Mouse (Mus musculus): ENCODE measurements around the gene Ccr7. TPM values are rescaled to one million over a fixed set of nuclear protein-coding genes. Genes with fewer than 3 reads are reported as not detected.

The Ccr7 gene
- polyA plus RNA-seq, 1 experiment from 2014 or later: 0.81 TPM

- Histone ChIP-seq H3K4me2 (replicated peaks) (no peak overlapping the region), H3K4me1 (peaks cover 24% of the 10 kb centered on the region), H3K36me3 (no peaks in the 10 kb centered on the region), H3K27me3 (no peaks in the 10 kb centered on the region), H3K27ac (no peak overlapping the region), H3K9ac (no peak overlapping the region), H3K4me3 (no peak overlapping the region), H3K9me3 (no peaks in the 10 kb centered on the region)
- WGBS: 45% methylated on average over 3 of the region's 3 CpGs
- no peak for ATAC-seq (ENCODE audit: insufficient number of reproducible peaks, insufficient read depth, low FRiP score, low TSS enrichment)
Observed at GRCm38 (mm10) chr11:99108296-99108695, 46.6 kb downstream of the Ccr7 start.

GRCm38 (mm10) chr11:99105981-99106726 lies 48.7 kb downstream of the Ccr7 start:
- Histone ChIP-seq H3K9me3 (no peaks in the 10 kb centered on the region), H3K4me2 (replicated peaks) (no peak overlapping the region), H3K27ac (peak overlapping the region; percentile 54), H3K4me3 (no peak overlapping the region), H3K27me3 (no peaks in the 10 kb centered on the region), H3K36me3 (no peaks in the 10 kb centered on the region), H3K9ac (no peak overlapping the region), H3K4me1 (peaks cover 20% of the 10 kb centered on the region)
- ATAC-seq (ENCODE audit: insufficient number of reproducible peaks, insufficient read depth, low FRiP score, low TSS enrichment): 0 out of 2 replicates have a peak, but pooled peaks have one; percentile 23
- 52% methylated on average over 12 of the region's 12 CpGs for WGBS

GRCm38 (mm10) chr11:99104609-99105410 lies 50.1 kb downstream of the Ccr7 start:
- no peak overlapping the region for H3K27ac ChIP-seq
- WGBS: 65% methylated on average over 9 of the region's 9 CpGs

GRCm38 (mm10) chr11:99102575-99103270 lies 52.2 kb downstream of the Ccr7 start:
- H3K36me3 ChIP-seq: no peaks in the 10 kb centered on the region
- peaks cover 19% of the 10 kb centered on the region for H3K4me1 ChIP-seq
- H3K4me3 ChIP-seq: no peak overlapping the region
- H3K4me2 ChIP-seq (replicated peaks): no peak overlapping the region
- no peak overlapping the region for H3K27ac ChIP-seq
- ATAC-seq (ENCODE audit: insufficient number of reproducible peaks, insufficient read depth, low FRiP score, low TSS enrichment): no peak
- 81% methylated on average over 9 of the region's 9 CpGs for WGBS
- H3K9ac ChIP-seq: no peak overlapping the region
- H3K9me3 ChIP-seq: no peaks in the 10 kb centered on the region
- H3K27me3 ChIP-seq: no peaks in the 10 kb centered on the region

More at GRCm38 (mm10) chr11:99104609-99105410, 50.1 kb downstream of the Ccr7 start:
- ATAC-seq (ENCODE audit: insufficient number of reproducible peaks, insufficient read depth, low FRiP score, low TSS enrichment): no peak
- Histone ChIP-seq H3K4me1 (peaks cover 19% of the 10 kb centered on the region), H3K9ac (no peak overlapping the region), H3K4me3 (no peak overlapping the region), H3K36me3 (no peaks in the 10 kb centered on the region), H3K9me3 (no peaks in the 10 kb centered on the region), H3K27me3 (no peaks in the 10 kb centered on the region), H3K4me2 (replicated peaks) (no peak overlapping the region)

GRCm38 (mm10) chr11:99101693-99102092 lies 53.2 kb downstream of the Ccr7 start:
- peaks cover 14% of the 10 kb centered on the region for H3K4me1 ChIP-seq
- H3K27me3 ChIP-seq: no peaks in the 10 kb centered on the region
- H3K36me3 ChIP-seq: no peaks in the 10 kb centered on the region
- no peak overlapping the region for H3K27ac ChIP-seq
- ATAC-seq (ENCODE audit: insufficient number of reproducible peaks, insufficient read depth, low FRiP score, low TSS enrichment): no peak
- no peaks in the 10 kb centered on the region for H3K9me3 ChIP-seq
- H3K4me2 ChIP-seq (replicated peaks): no peak overlapping the region
- H3K4me3 ChIP-seq: no peak overlapping the region
- 80% methylated on average over 8 of the region's 8 CpGs for WGBS
- no peak overlapping the region for H3K9ac ChIP-seq

GRCm38 (mm10) chr11:99100215-99100614 lies 54.7 kb downstream of the Ccr7 start:
- Histone ChIP-seq H3K4me1 (peaks cover 13% of the 10 kb centered on the region; the same call in 1 of the 2 replicates), H3K9ac (no peak overlapping the region), H3K27me3 (no peaks in the 10 kb centered on the region), H3K36me3 (no peaks in the 10 kb centered on the region), H3K27ac (no peak overlapping the region), H3K4me3 (no peak overlapping the region), H3K4me2 (replicated peaks) (no peak overlapping the region), H3K9me3 (no peaks in the 10 kb centered on the region)
- WGBS: 78% methylated on average over 5 of the region's 5 CpGs
- no peak for ATAC-seq (ENCODE audit: insufficient number of reproducible peaks, insufficient read depth, low FRiP score, low TSS enrichment)

- H3K4me2 ChIP-seq (replicated peaks): no peak overlapping the region
- H3K4me3 ChIP-seq: no peak overlapping the region
- no peak overlapping the region for H3K9ac ChIP-seq
- H3K27ac ChIP-seq: no peak overlapping the region
- ATAC-seq (ENCODE audit: insufficient number of reproducible peaks, insufficient read depth, low FRiP score, low TSS enrichment): no peak
- H3K36me3 ChIP-seq: no peaks in the 10 kb centered on the region
- peaks cover 13% of the 10 kb centered on the region; the same call in 1 of the 2 replicates for H3K4me1 ChIP-seq
- WGBS: 87% methylated on average over 7 of the region's 7 CpGs
- H3K9me3 ChIP-seq: no peaks in the 10 kb centered on the region
- H3K27me3 ChIP-seq: no peaks in the 10 kb centered on the region
Observed at GRCm38 (mm10) chr11:99099516-99099915, 55.4 kb downstream of the Ccr7 start.

GRCm38 (mm10) chr11:99098924-99099323 lies 56.0 kb downstream of the Ccr7 start:
- Histone ChIP-seq H3K9ac (no peak overlapping the region), H3K4me2 (replicated peaks) (no peak overlapping the region), H3K4me3 (no peak overlapping the region), H3K9me3 (no peaks in the 10 kb centered on the region), H3K36me3 (no peaks in the 10 kb centered on the region), H3K27me3 (no peaks in the 10 kb centered on the region), H3K4me1 (peaks cover 13% of the 10 kb centered on the region; the same call in 1 of the 2 replicates), H3K27ac (no peak overlapping the region)
- WGBS: 88% methylated on average over 9 of the region's 9 CpGs
- no peak for ATAC-seq (ENCODE audit: insufficient number of reproducible peaks, insufficient read depth, low FRiP score, low TSS enrichment)

GRCm38 (mm10) chr11:99096996-99097774 lies 57.7 kb downstream of the Ccr7 start:
- 51% methylated on average over 8 of the region's 8 CpGs for WGBS
- Histone ChIP-seq H3K4me1 (peaks cover 7% of the 10 kb centered on the region; the same call in 1 of the 2 replicates), H3K36me3 (no peaks in the 10 kb centered on the region), H3K27ac (peak overlapping the region; percentile 12; the same call in 1 of the 2 replicates), H3K9me3 (no peaks in the 10 kb centered on the region), H3K27me3 (no peaks in the 10 kb centered on the region), H3K4me3 (no peak overlapping the region), H3K9ac (no peak overlapping the region), H3K4me2 (replicated peaks) (no peak overlapping the region)
- ATAC-seq (ENCODE audit: insufficient number of reproducible peaks, insufficient read depth, low FRiP score, low TSS enrichment): no peak

- Histone ChIP-seq H3K27ac (peak overlapping the region; percentile 74), H3K4me1 (peaks cover 7% of the 10 kb centered on the region; the same call in 1 of the 2 replicates)
- no peak for ATAC-seq (ENCODE audit: insufficient number of reproducible peaks, insufficient read depth, low FRiP score, low TSS enrichment)
Observed at GRCm38 (mm10) chr11:99096417-99096816, 58.5 kb downstream of the Ccr7 start.

GRCm38 (mm10) chr11:99095759-99096158 lies 59.1 kb downstream of the Ccr7 start:
- ATAC-seq (ENCODE audit: insufficient number of reproducible peaks, insufficient read depth, low FRiP score, low TSS enrichment): no peak
- 46% methylated on average over 4 of the region's 4 CpGs for WGBS

More at GRCm38 (mm10) chr11:99096417-99096816, 58.5 kb downstream of the Ccr7 start:
- 61% methylated on average over 4 of the region's 4 CpGs for WGBS
- no peaks in the 10 kb centered on the region for H3K36me3 ChIP-seq
- no peaks in the 10 kb centered on the region for H3K27me3 ChIP-seq
- no peak overlapping the region for H3K4me3 ChIP-seq
- no peaks in the 10 kb centered on the region for H3K9me3 ChIP-seq
- no peak overlapping the region for H3K9ac ChIP-seq
- no peak overlapping the region for H3K4me2 ChIP-seq (replicated peaks)

More at GRCm38 (mm10) chr11:99095759-99096158, 59.1 kb downstream of the Ccr7 start:
- Histone ChIP-seq H3K4me2 (replicated peaks) (no peak overlapping the region), H3K36me3 (no peaks in the 10 kb centered on the region), H3K9me3 (no peaks in the 10 kb centered on the region), H3K27ac (peak overlapping the region; percentile 30; the same call in 1 of the 2 replicates), H3K4me1 (peaks cover 7% of the 10 kb centered on the region; the same call in 1 of the 2 replicates), H3K27me3 (no peaks in the 10 kb centered on the region), H3K4me3 (no peak overlapping the region), H3K9ac (no peak overlapping the region)
